Mouse (Mus musculus): ENCODE results near the gene Icam1. TPM values are rescaled to one million over a fixed set of nuclear protein-coding genes. Genes with fewer than 3 reads are reported as not detected.
"Not testable (repeated sequence)": the region's sequence is repeated elsewhere in the genome, so short reads cannot be mapped to it uniquely, and the experiment has no call there.

The Icam1 gene
- polyA plus RNA-seq, 1 experiment from 2014 or later, result 5.8 TPM

DNA sequence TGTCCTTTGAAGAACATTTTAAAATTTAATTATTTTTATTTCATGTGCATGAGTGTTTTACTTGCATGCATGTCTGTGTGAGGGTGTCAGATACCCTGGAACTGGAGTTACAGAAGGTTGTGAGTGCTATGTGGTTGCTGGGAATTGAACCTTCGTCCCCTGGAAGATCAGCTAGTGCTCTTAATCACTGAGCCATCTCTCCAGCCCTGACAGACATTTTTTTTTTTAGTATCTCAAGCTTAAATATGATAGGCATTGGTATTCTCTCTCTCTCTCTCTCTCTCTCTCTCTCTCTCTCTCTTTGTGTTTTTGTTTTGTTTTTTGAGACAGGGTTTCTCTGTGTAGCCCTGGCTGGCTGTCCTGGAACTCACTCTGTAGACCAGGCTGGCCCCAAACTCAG is 29.0 kb downstream of the Icam1 start:
- 70% methylated on average over 1 of the region's 1 CpGs for whole genome bisulfite sequencing
- H3K9me3 ChIP-seq; DNase-seq (ENCODE audit: low spot score); H3K4me1 ChIP-seq (replicated peaks); H3K27ac ChIP-seq; H3K36me3 ChIP-seq; H3K4me3 ChIP-seq: not testable (repeated sequence)
- H3K27me3 ChIP-seq (ENCODE audit: insufficient read depth, poor library complexity, severe bottlenecking), result peaks cover 20% of the 10 kb centered on the region

GRCm38 (mm10) chr9:21045235-21045634 is 29.4 kb downstream of the Icam1 start:
- Histone ChIP-seq H3K4me1 (replicated peaks) (peaks cover 6% of the 10 kb centered on the region), H3K27me3 (ENCODE audit: insufficient read depth, poor library complexity, severe bottlenecking) (peaks cover 16% of the 10 kb centered on the region), H3K4me3 (no peak overlapping the region), H3K36me3 (no peaks in the 10 kb centered on the region), H3K27ac (no peak overlapping the region), H3K9me3 (no peaks in the 10 kb centered on the region)
- DNase-seq (ENCODE audit: low spot score), result no peak
- WGBS, result 81% methylated on average over 3 of the region's 3 CpGs

DNA sequence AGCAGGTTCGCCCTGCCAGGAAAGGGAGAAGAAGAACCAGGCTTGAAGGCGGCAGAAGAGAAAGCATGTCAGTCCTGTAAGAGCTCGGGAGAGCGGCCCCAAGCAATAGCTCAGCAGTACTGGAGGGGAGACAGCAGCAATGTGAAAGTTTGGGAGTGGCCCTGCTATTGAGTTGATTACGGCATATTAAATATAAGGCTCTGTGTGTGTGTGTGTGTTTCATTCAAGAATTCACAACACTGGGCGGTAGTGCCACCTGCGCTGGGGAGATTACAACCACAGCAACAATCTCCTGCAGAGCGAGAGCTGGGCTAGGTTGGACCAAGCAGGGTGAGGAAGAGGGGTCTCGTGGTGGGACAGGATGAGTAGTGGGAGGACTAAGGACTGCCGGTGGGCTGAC is 35.8 kb downstream of the Icam1 start:
- no peak overlapping the region for H3K4me3 ChIP-seq
- 73% methylated on average over 10 of the region's 10 CpGs for WGBS
- no peak overlapping the region for H3K27ac ChIP-seq
- no peaks in the 10 kb centered on the region for H3K4me1 ChIP-seq (replicated peaks)
- no peaks in the 10 kb centered on the region for H3K36me3 ChIP-seq
- H3K27me3 ChIP-seq (ENCODE audit: insufficient read depth, poor library complexity, severe bottlenecking), result 0 out of 2 replicates have a peak, but pooled peaks cover 10% of the 10 kb centered on the region
- no peaks in the 10 kb centered on the region for H3K9me3 ChIP-seq
- no peak for DNase-seq (ENCODE audit: low spot score)

- peaks cover 53% of the 10 kb centered on the region for H3K36me3 ChIP-seq
- no peaks in the 10 kb centered on the region for H3K27me3 ChIP-seq (ENCODE audit: insufficient read depth, poor library complexity, severe bottlenecking)
- DNase-seq (ENCODE audit: low spot score), result no peak
- H3K4me3 ChIP-seq, result no peak overlapping the region
- WGBS, result 82% methylated on average over 2 of the region's 2 CpGs
- H3K9me3 ChIP-seq, result no peaks in the 10 kb centered on the region
- no peaks in the 10 kb centered on the region for H3K4me1 ChIP-seq (replicated peaks)
- no peak overlapping the region for H3K27ac ChIP-seq
Observed at GRCm38 (mm10) chr9:21062928-21063327, 47.1 kb downstream of the Icam1 start.

DNA sequence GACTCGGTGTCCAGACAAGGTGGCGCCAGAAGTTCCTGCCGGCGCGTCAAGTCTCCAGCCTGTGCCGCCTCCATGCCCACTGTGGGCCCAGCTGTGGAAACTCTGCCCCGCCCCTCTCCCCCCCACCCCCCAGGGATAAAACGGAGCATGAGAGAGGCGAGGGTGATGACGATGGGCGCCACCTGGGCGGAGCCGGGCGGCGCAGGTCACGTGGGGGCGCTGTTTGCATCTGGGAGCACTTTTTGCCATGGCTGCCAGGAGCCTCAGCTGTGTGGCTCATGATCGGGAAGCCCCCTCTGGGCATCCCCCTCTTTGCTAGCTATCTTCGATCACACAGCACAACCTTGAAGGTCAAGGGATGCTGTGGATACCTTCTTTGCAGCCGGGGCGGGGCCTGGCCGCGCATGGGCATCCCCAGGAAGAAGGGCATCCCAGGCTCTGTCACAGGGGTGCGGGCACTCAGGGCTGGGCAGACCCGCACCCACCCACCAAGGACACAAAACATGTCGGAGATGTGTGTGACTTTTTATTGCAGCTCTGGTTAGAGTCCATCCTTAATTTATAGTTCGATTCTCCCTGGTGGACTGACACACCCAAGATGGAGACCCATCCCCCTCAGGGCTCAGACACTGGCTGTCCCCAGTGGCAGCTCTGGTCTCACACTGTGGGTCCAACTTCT is 51.4 kb downstream of the Icam1 start, which contains the start of gene Zglp1:
Gene Zglp1, minus strand, starts transcription at position 88 of the 679 bp plus-strand sequence.
- Histone ChIP-seq H3K27ac (no peak within 1 kb of the TSS), H3K27me3 (ENCODE audit: insufficient read depth, poor library complexity, severe bottlenecking) (no peaks in the 10 kb centered on the region), H3K4me3 (no peak within 1 kb of the TSS), H3K4me1 (replicated peaks) (peaks cover 8% of the 10 kb centered on the region), H3K9me3 (no peaks in the 10 kb centered on the region), H3K36me3 (peaks cover 72% of the 10 kb centered on the region)
- DNase-seq (ENCODE audit: low spot score), result no peak
- WGBS, result 82% methylated on average over 27 of the region's 27 CpGs

- Histone ChIP-seq H3K27me3 (ENCODE audit: insufficient read depth, poor library complexity, severe bottlenecking) (no peaks in the 10 kb centered on the region), H3K4me3 (peak overlapping the region; percentile 90), H3K4me1 (replicated peaks) (peaks cover 25% of the 10 kb centered on the region), H3K36me3 (peaks cover 67% of the 10 kb centered on the region), H3K27ac (peak overlapping the region; percentile 91), H3K9me3 (no peaks in the 10 kb centered on the region)
- no peak for DNase-seq (ENCODE audit: low spot score)
- 18% methylated on average over 4 of the region's 4 CpGs for WGBS
Observed at GRCm38 (mm10) chr9:21072641-21073040, 56.9 kb downstream of the Icam1 start.

- H3K27ac ChIP-seq, result peak within 1 kb of the TSS; percentile 91
- H3K36me3 ChIP-seq, result peaks cover 67% of the 10 kb centered on the region
- H3K9me3 ChIP-seq, result no peaks in the 10 kb centered on the region
- 3% methylated on average over 58 of the region's 58 CpGs for WGBS
- peaks cover 25% of the 10 kb centered on the region for H3K4me1 ChIP-seq (replicated peaks)
- no peaks in the 10 kb centered on the region for H3K27me3 ChIP-seq (ENCODE audit: insufficient read depth, poor library complexity, severe bottlenecking)
- H3K4me3 ChIP-seq, result peak within 1 kb of the TSS; percentile 90
- peak; percentile 90 for DNase-seq (ENCODE audit: low spot score)
Observed at GRCm38 (mm10) chr9:21073044-21073840, 57.5 kb downstream of the Icam1 start, which contains the start of the genes Gm49373 and Fdx1l. TSS of gene Gm49373 (minus strand) at chr9:21073096. TSS of gene Fdx1l (minus strand) at chr9:21073614.

- Histone ChIP-seq H3K27ac (no peak overlapping the region), H3K27me3 (ENCODE audit: insufficient read depth, poor library complexity, severe bottlenecking) (no peaks in the 10 kb centered on the region), H3K4me3 (no peak overlapping the region), H3K36me3 (peaks cover 76% of the 10 kb centered on the region), H3K9me3 (no peaks in the 10 kb centered on the region), H3K4me1 (replicated peaks) (peaks cover 25% of the 10 kb centered on the region)
- no peak for DNase-seq (ENCODE audit: low spot score)
- WGBS, result 78% methylated on average over 1 of the region's 1 CpGs
Observed at GRCm38 (mm10) chr9:21074173-21074572, 58.4 kb downstream of the Icam1 start.

- Histone ChIP-seq H3K27ac (no peak overlapping the region), H3K27me3 (ENCODE audit: insufficient read depth, poor library complexity, severe bottlenecking) (no peaks in the 10 kb centered on the region), H3K4me1 (replicated peaks) (peaks cover 25% of the 10 kb centered on the region), H3K4me3 (no peak overlapping the region), H3K9me3 (no peaks in the 10 kb centered on the region), H3K36me3 (peaks cover 81% of the 10 kb centered on the region)
- DNase-seq (ENCODE audit: low spot score), result no peak
- 93% methylated on average over 3 of the region's 3 CpGs for WGBS
Observed at GRCm38 (mm10) chr9:21075625-21076024, 59.8 kb downstream of the Icam1 start.

MicroRNAs encoded within 50 kb of the gene (microRNA counts, 519-probe panel; counts per million panel counts)
- microRNA mmu-miR-1900, result 2,908 counts per million, percentile 82 among the panel's probes with 10 or more counts

Other genes starting within 250 kb of the Icam1 start
- 0.98 and 1.3 TPM in 2 replicates for gene Col5a3, start 200.9 kb upstream of the Icam1 start, polyA plus RNA-seq (2016; fragmentation: Nextera tagmentation; extraction: Ambion mirVana)
- not detected in 2 replicates for gene Rdh8, start 197.5 kb upstream of the Icam1 start, polyA plus RNA-seq (2016; fragmentation: Nextera tagmentation; extraction: Ambion mirVana)
- gene A230050P20Rik, start 147.3 kb upstream of the Icam1 start, polyA plus RNA-seq (2016; fragmentation: Nextera tagmentation; extraction: Ambion mirVana), result 0.85 and 1.4 TPM in 2 replicates
- gene Angptl6, start 136.3 kb upstream of the Icam1 start, polyA plus RNA-seq (2016; fragmentation: Nextera tagmentation; extraction: Ambion mirVana), result 5.5 and 7.0 TPM in 2 replicates
- 80.1 and 87.3 TPM in 2 replicates for gene Ppan, start 127.8 kb upstream of the Icam1 start, polyA plus RNA-seq (2016; fragmentation: Nextera tagmentation; extraction: Ambion mirVana)
- 406 and 412 TPM in 2 replicates for gene Eif3g, start 117.4 kb upstream of the Icam1 start, polyA plus RNA-seq (2016; fragmentation: Nextera tagmentation; extraction: Ambion mirVana)
- gene Dnmt1, start 56.1 kb upstream of the Icam1 start, polyA plus RNA-seq (2016; fragmentation: Nextera tagmentation; extraction: Ambion mirVana), result 104 and 150 TPM in 2 replicates
- gene S1pr2, start 39.2 kb upstream of the Icam1 start, polyA plus RNA-seq (2016; fragmentation: Nextera tagmentation; extraction: Ambion mirVana), result 24.2 and 25.2 TPM in 2 replicates
- gene Mrpl4, start 13.2 kb upstream of the Icam1 start, polyA plus RNA-seq (2016; fragmentation: Nextera tagmentation; extraction: Ambion mirVana), result 136 and 150 TPM in 2 replicates
- 5.9 and 6.0 TPM in 2 replicates for gene Icam4, start 13.4 kb downstream of the Icam1 start, polyA plus RNA-seq (2016; fragmentation: Nextera tagmentation; extraction: Ambion mirVana)
- gene Icam5, start 16.1 kb downstream of the Icam1 start, polyA plus RNA-seq (2016; fragmentation: Nextera tagmentation; extraction: Ambion mirVana), result 0.07 TPM in 1 of 2 replicates, not detected in the other
- gene Zglp1, start 51.1 kb downstream of the Icam1 start, polyA plus RNA-seq (2016; fragmentation: Nextera tagmentation; extraction: Ambion mirVana), result 1.0 TPM in 2 replicates
- 1.0 and 1.4 TPM in 2 replicates for gene Gm49373, start 57.1 kb downstream of the Icam1 start, polyA plus RNA-seq (2016; fragmentation: Nextera tagmentation; extraction: Ambion mirVana)
- 64.4 and 66.3 TPM in 2 replicates for gene Fdx1l, start 57.6 kb downstream of the Icam1 start, polyA plus RNA-seq (2016; fragmentation: Nextera tagmentation; extraction: Ambion mirVana)
- gene Gm38431, start 76.0 kb downstream of the Icam1 start, polyA plus RNA-seq (2016; fragmentation: Nextera tagmentation; extraction: Ambion mirVana), result 2.9 and 3.7 TPM in 2 replicates
- gene Raver1, start 76.0 kb downstream of the Icam1 start, polyA plus RNA-seq (2016; fragmentation: Nextera tagmentation; extraction: Ambion mirVana), result 94.3 and 103 TPM in 2 replicates
- 15.3 and 15.5 TPM in 2 replicates for gene Tyk2, start 115.3 kb downstream of the Icam1 start, polyA plus RNA-seq (2016; fragmentation: Nextera tagmentation; extraction: Ambion mirVana)
- gene Cdc37, start 134.0 kb downstream of the Icam1 start, polyA plus RNA-seq (2016; fragmentation: Nextera tagmentation; extraction: Ambion mirVana), result 333 and 374 TPM in 2 replicates
- 3.7 and 6.5 TPM in 2 replicates for gene Pde4a, start 149.7 kb downstream of the Icam1 start, polyA plus RNA-seq (2016; fragmentation: Nextera tagmentation; extraction: Ambion mirVana)
- 46.5 and 50.0 TPM in 2 replicates for gene Keap1, start 223.4 kb downstream of the Icam1 start, polyA plus RNA-seq (2016; fragmentation: Nextera tagmentation; extraction: Ambion mirVana)
- 0.20 and 0.35 TPM in 2 replicates for gene S1pr5, start 232.5 kb downstream of the Icam1 start, polyA plus RNA-seq (2016; fragmentation: Nextera tagmentation; extraction: Ambion mirVana)
- gene Atg4d, start 249.3 kb downstream of the Icam1 start, polyA plus RNA-seq (2016; fragmentation: Nextera tagmentation; extraction: Ambion mirVana), result 52.3 and 59.4 TPM in 2 replicates